Mouse (Mus musculus) bone marrow, adult 2 months (tissue): ENCODE measurements around the gene Det1. TPM values are rescaled to one million over a fixed set of nuclear protein-coding genes. Genes with fewer than 3 reads are reported as not detected.

ENCODE experiments used
- H3K27ac ChIP-seq: fragments of 200-500 bp; 2 replicates; pipeline ENCODE4 v1.5.1; 2012; ENCODE audit warnings: low read depth, mild to moderate bottlenecking, control low read depth, inconsistent platforms, low read length; ENCODE audit not compliant: control insufficient read depth, poor library complexity, insufficient read depth
- H3K4me1 ChIP-seq: fragments of 200-500 bp; 2 replicates; pipeline ENCODE4 v1.6.1; 2011; ENCODE audit warnings: low read length; ENCODE audit not compliant: control insufficient read depth, insufficient read depth
- H3K4me3 ChIP-seq: fragments of 200-500 bp; replicated peaks from 2 replicates; pipeline ENCODE3; 2011; ENCODE audit warnings: mild to moderate bottlenecking, low read depth, low read length, control low read depth; ENCODE audit not compliant: control insufficient read depth
- CTCF ChIP-seq: fragments of 200-500 bp; IDR thresholded peaks from 2 replicates; pipeline ENCODE4 v1.5.1; 2011; ENCODE audit warnings: low read length, control low read depth; ENCODE audit not compliant: control insufficient read depth, insufficient read depth
- POLR2A ChIP-seq: fragments of 200-500 bp; IDR thresholded peaks from 2 replicates; pipeline ENCODE4 v1.6.1; 2011; ENCODE audit warnings: low read depth, mild to moderate bottlenecking, control low read depth, low read length, borderline replicate concordance; ENCODE audit not compliant: control insufficient read depth
- WGBS: fragments of 180-500 bp; shearing (Covaris S2); methylation state at CpG from one replicate; pipeline ENCODE4 v1.1.7; 2018; 5-methylcytosine and 5-hydroxymethylcytosine counted together
- polyA plus RNA-seq: library from polyadenylated mRNA; stranded (reverse); fragments of >200 nt; gene quantifications from 2 replicates; pipeline ENCODE4 v1.2.4, GENCODE M21; 2011; ENCODE audit warnings: low replicate concordance; ENCODE audit not compliant: missing spikeins, insufficient read depth, insufficient read length

Gene Det1
- 5.2 and 6.0 TPM in 2 replicates for polyA plus RNA-seq

- under 1% methylated on average over 54 of the region's 54 CpGs for WGBS
- H3K4me1 ChIP-seq: no peaks in the 10 kb centered on the region; the same call in 1 of the 2 replicates
- H3K27ac ChIP-seq: peak within 1 kb of the TSS; percentile 87
- TF ChIP-seq POLR2A: peak; percentile 66; the same call in 1 of the 2 replicates
- peak; percentile 96 for TF ChIP-seq CTCF
- peak within 1 kb of the TSS; percentile 100 for H3K4me3 ChIP-seq
Measured at GRCm38 (mm10) chr7:78846737-78847434, at the start of gene Det1. Det1 (minus strand) TSS chr7:78847263.

DNA sequence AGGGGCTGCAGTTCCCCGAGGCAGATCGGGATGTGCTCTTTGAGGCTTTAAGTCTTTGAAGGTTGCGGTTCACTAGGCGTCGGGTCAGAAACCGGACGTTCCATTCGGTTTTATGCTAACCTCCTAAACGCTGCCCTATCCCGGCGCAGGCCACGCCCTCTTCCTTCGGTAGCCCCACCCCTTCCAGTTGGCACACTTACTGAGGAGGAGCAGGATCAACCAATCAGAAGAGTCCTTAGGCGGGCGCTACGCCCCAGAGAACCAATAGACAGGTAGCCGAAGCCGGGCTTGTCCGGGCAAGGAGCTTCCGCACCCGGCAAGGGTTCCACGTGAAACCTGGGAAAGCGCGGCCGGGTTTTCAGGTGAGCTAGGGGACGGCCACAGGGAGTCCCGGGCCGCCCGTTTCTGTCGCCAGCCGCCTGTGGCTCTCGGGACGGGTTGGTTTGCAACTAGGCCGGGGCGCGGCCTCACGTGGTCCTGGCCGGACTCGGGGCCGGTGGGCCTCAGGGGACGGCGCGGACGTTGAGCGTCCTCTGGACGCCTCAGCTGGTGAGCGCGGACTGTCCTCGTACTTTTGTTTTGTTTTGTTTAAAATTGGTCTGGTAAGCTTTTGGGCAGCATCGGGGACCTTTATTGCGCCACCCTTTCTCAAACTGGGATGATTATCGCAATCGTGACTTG is 48.7 kb upstream of the Det1 start, which contains the start of gene Aen:
Gene Aen, plus strand, starts transcription at position 202 of the 681 bp plus-strand sequence.
- Histone ChIP-seq H3K4me3 (peak within 1 kb of the TSS; percentile 72), H3K27ac (no peak within 1 kb of the TSS), H3K4me1 (peaks cover 1% of the 10 kb centered on the region; the same call in 1 of the 2 replicates)
- under 1% methylated on average over 53 of the region's 53 CpGs for WGBS
- TF ChIP-seq CTCF (no peak), POLR2A (0 out of 2 replicates have a peak, but pooled peaks have one; percentile 27)

GRCm38 (mm10) chr7:78895021-78895652 is 48.1 kb upstream of the Det1 start:
- WGBS: 47% methylated on average over 13 of the region's 13 CpGs
- Histone ChIP-seq H3K27ac (no peak overlapping the region), H3K4me1 (peaks cover 1% of the 10 kb centered on the region; the same call in 1 of the 2 replicates), H3K4me3 (peak overlapping the region; percentile 54)
- TF ChIP-seq CTCF (no peak), POLR2A (no peak)

DNA sequence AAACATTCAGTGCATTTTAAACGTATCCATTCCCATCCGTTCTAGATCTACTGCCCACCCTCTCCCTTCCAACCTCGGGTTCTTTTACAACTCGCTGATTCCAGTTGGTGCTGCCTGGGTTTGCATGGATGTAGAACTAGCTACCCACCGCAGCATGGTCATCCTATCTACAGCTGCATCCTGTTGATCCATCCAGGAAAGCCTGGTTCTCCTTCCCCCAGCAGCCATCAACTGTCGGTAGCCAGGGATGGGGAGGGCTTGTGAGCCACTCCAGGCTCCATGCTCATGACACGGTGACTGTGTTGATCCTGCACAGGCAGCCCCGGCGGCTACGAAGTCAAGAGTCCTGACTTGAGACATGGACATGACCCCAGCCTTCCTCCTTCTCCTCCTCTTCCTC is 46.9 kb upstream of the Det1 start:
- 75% methylated on average over 10 of the region's 10 CpGs for WGBS
- Histone ChIP-seq H3K27ac (no peak overlapping the region), H3K4me1 (peaks cover 1% of the 10 kb centered on the region; the same call in 1 of the 2 replicates), H3K4me3 (no peak overlapping the region)
- TF ChIP-seq POLR2A (no peak), CTCF (no peak)

- no peak overlapping the region for H3K27ac ChIP-seq
- no peak overlapping the region for H3K4me3 ChIP-seq
- TF ChIP-seq POLR2A (no peak), CTCF (peak; percentile 95)
- 2% methylated on average over 16 of the region's 16 CpGs for WGBS
- no peaks in the 10 kb centered on the region for H3K4me1 ChIP-seq
Measured at GRCm38 (mm10) chr7:78890641-78891040, 43.6 kb upstream of the Det1 start.

DNA sequence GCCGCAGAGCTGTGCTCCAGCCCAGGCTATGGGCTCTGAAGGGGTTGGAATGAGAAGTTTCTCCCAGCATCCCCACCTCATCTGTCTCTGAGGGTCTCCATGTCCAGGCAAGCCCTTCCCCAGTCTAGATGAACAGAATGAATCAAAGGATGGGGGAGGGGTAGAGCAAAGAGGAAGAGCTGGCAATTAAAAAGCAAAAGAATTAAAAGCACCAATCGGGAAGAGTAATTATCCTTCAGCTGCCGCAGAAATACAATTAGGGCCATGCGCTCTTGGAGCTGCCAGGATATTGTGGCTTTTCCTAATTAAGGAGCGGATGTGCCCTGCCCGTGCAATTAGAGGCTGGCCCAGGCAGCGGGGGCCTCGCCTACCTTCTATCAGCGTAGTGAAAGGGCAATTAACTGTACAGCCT is 40.4 kb upstream of the Det1 start:
- WGBS: 58% methylated on average over 9 of the region's 9 CpGs
- TF ChIP-seq POLR2A (no peak), CTCF (no peak)
- no peak overlapping the region for H3K27ac ChIP-seq
- no peak overlapping the region for H3K4me3 ChIP-seq
- no peaks in the 10 kb centered on the region for H3K4me1 ChIP-seq

GRCm38 (mm10) chr7:78886496-78886895 is 39.4 kb upstream of the Det1 start:
- H3K4me3 ChIP-seq: no peak overlapping the region
- TF ChIP-seq CTCF (no peak), POLR2A (no peak)
- WGBS: 81% methylated on average over 4 of the region's 4 CpGs
- H3K4me1 ChIP-seq: no peaks in the 10 kb centered on the region
- H3K27ac ChIP-seq: no peak overlapping the region

DNA sequence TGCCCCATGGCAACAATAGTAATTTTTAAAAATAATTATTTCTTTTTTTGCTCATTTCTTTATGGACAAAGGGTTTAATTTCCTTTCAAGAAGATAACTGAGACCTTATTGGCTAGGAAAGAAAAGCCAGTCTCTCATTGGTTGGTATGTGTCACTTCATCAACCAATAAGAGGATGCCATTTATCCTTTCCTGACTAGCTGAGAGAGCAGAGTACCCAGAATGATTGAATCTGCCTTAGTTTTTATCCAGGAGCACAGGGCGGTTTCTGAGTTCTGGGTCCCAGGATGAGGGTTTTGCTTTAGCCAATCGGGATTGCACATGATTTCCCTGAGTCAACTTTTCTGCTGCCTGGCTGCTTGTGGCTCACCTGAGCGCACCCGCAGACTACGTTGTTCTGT is 38.3 kb upstream of the Det1 start:
- TF ChIP-seq POLR2A: no peak
- TF ChIP-seq CTCF: no peak
- 69% methylated on average over 5 of the region's 5 CpGs for WGBS
- no peak overlapping the region for H3K4me3 ChIP-seq
- H3K27ac ChIP-seq: no peak overlapping the region
- no peaks in the 10 kb centered on the region for H3K4me1 ChIP-seq
